Mouse (Mus musculus) liver, embryonic 14.5 days (tissue): ENCODE measurements around the gene Spata5.

ENCODE experiments used
- CTCF ChIP-seq: IDR thresholded peaks from 2 replicates; pipeline ENCODE4 v1.5.1; 2016; ENCODE audit warnings: antibody characterized with exemption, low read depth, control low read depth
- EP300 ChIP-seq: IDR thresholded peaks from 2 replicates; pipeline ENCODE4 v1.6.1; 2016; ENCODE audit warnings: antibody characterized with exemption, low read depth

GRCm38 (mm10) chr3:37470867-37471266 is 51.2 kb downstream of the Spata5 start:
- TF ChIP-seq CTCF (no peak), EP300 (no peak)
